Mouse (Mus musculus) T-helper 1 cell (primary cell): ENCODE measurements at regions not wholly inside any gene's neighbourhood (a gene's known extent, or its start where the extent isn't known, plus 50 kb on each side); places are given as distances from the start of the nearest gene placed in this dataset.

Source experiments
- in situ Hi-C: fragments of 300-600 bp; cut with MboI, MseI; formaldehyde crosslinking; loops from one replicate; pipeline ENCODE4 v1.15.1; 2025; ENCODE audit warnings: high pct_unique_total_duplicates

DNA sequence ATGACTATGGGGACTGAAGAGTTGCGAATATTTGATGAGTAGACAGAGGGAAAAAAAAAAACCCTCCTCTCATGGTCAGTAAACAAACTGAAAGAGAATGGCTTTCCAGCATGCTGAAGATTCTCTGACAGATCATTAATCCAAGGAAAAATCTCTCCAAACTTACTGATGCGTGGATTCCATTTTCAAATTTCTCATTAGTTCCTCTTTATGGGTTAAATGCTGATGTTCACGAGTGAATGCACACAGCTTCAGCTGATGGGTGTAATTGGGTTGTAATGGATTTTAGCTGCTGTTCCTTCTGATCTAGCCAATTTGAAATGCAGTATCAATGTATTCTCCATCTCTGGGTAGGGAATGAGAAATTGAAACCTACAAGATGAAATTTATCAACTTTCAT, 2945.6 kb upstream of the 5930422O12Rik start:
- in situ Hi-C loops = no loop called here

DNA sequence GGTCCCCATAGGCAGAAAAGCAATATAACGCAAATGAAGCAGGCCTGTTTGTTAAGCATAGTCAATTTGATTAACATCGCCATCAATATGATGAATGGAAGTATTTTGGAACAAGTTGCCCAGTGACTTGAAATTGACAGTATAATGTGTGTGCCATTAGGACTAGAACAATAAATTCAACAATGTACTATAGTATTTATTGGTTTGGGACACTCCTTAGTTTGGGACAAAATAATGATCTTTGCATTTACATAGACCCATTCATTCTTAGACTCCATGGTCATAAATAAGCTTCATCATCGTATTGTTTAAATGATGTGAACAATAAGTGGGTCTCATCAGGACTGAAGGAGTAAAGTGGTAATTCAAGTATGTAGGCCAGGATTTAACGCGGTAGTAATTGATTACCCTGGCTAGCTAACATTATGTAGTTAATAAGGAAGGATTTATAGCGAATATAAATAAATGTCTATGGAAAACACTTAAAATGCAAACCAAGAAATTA, 2933.6 kb upstream of the 5930422O12Rik start:
- in situ Hi-C loops = no loop called here

DNA sequence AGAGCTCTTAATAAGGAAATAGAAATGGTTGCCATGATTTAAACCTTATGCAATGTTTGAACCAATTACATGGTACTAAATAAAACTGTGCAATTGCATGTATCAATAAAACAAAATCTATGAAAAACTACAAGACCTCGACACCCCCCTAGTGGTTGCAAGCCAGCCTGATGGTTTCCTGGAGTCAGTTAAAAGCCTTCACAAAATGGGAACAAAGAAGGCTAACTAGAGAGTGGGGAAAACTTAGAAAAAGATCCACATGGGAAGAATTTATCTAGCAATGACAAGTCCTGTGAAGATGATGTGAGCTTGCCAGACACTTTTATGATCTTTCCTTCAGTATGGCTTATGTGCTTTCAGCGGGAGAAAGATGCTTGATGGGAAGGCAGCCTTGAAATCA, 2926.3 kb upstream of the 5930422O12Rik start:
- in situ Hi-C loops = no loop called here

DNA sequence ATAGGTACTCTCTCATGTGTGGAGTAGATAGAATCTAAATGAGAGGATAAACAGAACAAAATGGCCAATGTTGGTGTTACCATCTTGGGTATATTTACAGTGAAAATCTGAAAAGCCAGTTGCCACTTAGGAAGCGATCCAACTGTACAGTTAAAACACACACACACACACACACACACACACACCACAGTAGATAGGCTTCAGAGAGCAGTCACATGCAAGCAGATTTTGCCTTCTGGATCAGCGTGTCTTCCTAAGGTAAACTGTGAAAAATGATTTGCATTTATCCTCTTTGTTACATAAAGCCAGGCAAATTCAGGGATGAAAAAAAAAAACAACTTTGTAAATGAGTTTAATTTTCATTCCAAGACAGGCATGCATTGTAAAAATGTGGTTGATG, 2917.2 kb upstream of the 5930422O12Rik start:
- in situ Hi-C loops = no loop called here

DNA sequence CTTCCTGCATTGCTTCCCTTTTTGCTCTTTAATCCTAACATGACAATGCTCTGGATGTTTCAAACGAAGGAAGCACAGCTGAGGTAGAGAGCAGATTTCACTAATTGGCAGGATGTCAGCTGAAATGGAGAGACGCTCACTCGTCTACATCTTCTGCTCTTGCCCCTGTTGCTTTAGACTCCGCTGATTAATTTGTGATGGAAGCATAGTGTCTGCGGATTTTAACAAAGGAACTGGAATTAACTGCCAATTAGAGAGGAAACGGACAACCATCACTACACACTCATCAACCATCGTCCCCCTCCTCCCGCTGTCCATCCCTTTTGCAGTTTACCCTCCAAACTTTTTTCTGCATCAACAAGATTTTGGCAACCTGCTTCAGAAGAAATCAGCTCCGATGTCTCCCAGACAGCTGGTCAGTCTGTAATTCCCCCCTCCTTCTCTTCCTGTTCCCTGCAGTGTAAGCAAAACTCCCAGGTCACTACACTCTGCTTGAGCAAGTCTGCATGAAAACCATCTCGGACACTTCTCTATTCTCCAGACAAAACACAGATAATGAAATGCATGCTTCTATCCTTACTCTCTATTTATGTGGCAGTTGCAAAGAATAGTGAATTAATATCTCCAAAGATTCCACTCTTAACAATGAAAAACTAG, 2905.6 kb upstream of the 5930422O12Rik start:
- in situ Hi-C loops = no loop called here

DNA sequence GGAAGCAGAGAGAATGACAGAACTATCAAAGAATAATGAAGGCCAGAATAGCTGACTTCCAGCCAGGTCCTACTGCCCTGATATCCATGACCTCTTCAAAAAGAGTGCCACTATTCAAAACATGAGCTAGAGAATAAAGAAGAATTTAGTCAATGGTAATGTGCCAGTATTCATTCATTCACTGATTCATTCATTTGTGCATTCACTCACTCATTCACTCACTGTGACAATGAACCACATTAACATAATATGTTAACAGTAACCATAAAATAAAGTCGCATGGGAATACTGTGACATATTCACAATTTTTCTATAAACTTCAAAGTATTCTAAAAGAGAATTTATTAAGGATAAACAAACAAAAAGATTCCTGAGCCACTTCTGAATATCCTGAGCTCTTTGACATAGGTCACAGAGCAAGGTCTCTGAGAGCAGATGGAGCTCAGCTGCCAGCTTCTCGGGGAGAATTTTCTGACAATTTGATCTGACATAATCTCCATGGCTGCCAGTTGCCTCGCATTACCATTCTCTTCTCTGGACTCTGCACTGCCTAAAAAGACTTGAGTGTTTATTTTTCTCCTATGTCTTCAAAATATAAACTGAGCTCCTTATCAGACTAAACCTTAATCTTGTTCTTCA, 2895.5 kb upstream of the 5930422O12Rik start:
- in situ Hi-C loops = no loop called here

DNA sequence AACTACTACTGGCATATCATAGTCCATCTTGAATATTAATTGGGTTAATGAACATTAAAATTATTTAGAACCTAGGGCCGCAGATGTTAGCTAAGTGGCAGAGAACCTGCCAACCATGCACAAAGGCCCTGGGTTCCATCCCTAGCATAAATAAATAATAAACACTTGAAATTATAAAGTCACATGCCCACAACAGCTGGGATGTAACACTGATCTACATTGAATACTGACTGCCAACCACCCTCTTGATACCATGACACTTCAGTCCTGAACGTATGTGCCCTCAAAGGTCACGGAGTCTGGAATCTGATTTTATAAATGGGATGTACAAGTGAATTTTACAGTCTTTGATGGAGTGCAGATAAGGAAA, 2895.0 kb upstream of the 5930422O12Rik start:
- in situ Hi-C loops = no loop called here

DNA sequence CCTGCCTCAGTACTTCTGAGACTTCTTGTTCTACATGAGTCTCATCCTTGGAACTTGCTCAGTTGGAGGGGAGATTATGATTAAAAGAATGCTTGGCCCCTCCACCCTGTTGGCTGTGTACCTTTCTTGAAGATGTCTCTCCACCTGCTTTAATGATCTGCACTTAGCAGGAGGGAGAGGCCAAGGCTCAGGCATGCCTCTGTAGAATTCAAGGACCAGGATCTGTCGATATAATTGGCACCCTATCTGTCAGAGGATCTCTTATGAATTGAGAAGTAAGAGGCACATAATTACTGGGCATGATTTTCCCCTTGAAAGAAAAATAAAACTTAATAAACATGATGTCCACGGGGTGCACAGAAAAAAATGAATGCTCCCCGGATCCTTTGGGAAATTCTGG, 2893.1 kb upstream of the 5930422O12Rik start:
- in situ Hi-C loops = no loop called here

DNA sequence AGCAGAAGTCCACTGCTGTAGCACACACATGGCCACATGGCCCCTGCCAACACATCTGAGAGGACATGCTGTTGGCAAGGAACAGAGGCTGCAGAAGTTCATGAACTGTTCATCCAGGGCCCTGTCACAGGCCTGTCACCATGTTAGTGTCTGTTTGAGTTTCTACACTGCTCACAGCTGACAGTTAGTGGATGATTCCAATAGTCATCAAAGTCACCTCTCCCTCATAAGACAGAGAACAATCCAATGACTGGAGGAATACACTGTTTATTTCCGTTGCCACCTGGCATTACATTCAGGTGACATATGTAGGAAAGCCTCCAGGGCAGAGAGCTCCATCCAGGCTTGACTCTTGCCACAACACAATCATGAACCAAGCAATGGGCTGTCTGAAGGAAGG, 2886.3 kb upstream of the 5930422O12Rik start:
- in situ Hi-C loops = no loop called here

DNA sequence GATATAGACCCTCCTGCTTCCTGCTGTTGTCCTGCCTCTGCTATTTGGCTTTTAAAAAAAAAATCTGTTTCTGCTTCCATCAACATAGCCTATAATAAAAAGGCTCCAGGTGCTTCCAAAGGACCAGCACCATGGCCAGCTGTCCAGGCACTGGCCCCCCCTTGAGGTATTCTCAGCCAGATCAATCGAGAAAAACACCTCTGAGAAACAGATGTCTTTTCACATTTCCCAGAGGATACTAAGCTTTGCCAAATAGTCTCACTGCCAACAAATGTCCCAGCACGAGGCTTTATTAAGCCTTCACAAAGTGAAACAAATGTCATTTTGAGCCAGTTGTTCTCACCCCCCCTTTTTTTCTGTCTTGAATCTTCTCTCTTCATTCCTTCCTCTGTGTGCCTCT, 2880.7 kb upstream of the 5930422O12Rik start:
- in situ Hi-C loops = no loop called here

DNA sequence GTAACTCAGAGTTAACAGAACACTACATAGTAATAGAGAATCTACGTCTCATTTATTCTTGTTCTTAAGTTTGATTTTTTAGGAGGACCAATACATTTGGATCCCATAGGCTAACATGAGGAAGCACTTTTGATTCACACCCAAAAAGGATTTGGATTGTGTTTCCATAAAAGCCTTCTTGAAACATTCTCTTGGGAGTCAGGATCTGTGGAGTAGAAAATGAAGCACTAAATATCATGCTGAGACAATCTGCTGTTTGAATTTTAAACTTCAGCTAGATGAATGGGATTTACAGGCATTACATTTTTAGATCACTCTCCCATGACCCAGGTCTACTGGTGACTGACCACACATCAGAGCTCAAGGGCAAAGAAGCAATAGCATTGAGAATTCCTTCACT, 2877.5 kb upstream of the 5930422O12Rik start:
- in situ Hi-C loops = no loop called here

DNA sequence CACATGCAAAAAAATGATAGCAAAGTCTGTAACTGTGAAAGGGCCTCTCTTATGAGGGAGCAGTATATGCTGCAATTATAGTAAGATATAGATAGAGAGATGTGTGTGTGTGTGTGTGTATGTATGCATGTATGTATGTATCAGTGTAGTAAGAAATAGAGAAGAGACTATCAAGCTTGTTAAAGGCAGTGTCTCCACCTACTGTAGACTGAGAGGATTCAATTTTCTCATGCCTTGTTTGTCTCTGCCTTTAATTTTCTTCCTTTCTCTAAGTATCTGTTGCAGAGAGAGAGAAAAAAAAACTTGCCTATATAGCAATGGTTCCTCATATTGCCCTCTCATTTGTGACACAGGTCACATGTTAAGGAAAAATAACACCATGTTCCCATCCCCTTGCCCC, 2871.1 kb upstream of the 5930422O12Rik start:
- in situ Hi-C loops = no loop called here

DNA sequence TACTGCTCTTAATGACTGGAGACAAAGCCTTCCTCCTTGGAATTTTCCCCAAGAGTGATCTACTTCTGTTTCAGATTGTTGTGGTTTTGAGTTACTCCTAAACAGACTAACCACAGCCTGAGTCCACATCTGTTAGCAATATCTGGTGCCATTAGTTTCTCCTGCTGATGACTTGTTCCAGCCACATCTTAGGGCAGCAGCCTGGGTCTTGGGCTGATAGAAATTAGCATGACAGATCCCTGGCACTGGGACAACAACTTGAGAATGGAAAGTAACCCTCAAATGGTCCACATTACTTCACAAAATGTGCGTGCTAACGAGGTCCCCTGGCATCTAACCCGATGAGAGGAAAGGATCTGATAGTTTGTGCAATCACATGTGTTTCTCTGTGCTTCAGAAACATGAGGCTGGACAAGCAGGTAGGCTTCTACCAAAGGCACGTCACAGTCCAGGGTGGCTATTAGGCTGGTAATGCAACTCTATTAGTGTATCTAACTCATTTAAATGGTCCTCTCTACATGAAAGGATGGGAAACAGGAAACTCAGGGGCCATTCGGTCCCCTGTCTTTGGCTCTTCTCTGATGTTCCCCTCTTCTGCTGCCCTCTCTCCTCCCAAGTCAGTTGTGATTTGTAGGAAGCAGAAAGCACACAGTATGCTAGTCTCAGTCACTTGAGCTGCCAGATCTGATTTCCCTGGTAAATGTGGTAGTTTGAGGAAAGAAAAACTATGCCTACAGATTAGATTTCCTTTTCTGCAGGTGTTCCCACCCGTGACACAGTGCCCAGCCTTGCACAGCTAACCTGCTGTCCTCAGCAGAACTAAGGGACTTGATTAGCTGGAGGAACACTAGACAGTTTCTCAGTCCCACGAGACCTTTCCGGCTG, 2866.9 kb upstream of the 5930422O12Rik start:
- in situ Hi-C loops = no loop called here

DNA sequence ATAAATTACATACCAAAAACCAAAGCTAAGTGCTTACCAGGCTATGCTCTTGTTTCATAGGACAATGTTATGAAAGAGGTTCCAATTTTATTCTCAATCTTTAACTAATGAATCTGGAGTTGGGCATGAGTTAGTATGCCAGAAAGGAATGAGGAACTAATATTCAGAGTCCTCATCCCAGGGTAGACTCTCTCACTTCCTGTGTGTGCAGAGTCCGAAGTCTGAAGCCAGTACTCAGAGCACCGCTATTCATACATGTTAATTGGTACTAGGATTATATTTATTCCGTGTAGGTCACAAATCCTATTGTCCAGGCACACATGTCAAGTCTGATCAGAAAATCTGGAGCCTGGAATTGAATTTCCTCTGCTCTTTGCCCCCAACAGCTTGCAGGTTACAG, 2858.7 kb upstream of the 5930422O12Rik start:
- in situ Hi-C loops = no loop called here

DNA sequence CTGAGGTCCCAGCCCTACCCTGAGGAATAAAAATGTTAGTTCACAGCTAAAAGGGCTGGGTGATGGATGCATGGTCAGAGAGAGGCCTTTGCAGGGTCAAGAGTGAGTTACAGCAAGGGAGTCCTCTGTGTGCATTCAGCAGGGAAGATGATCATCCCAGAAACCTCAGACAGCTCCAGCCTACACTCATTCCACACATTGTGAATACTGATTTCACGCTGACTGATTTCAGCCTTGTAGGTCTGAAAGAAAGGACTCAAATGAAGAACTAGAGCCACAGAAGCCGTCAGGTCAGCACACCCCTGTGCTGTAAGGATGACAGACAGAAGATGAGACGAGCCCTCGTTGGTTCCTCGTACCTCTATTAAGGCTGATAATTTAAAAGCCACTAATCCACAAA, 2858.0 kb upstream of the 5930422O12Rik start:
- in situ Hi-C loops = no loop called here

DNA sequence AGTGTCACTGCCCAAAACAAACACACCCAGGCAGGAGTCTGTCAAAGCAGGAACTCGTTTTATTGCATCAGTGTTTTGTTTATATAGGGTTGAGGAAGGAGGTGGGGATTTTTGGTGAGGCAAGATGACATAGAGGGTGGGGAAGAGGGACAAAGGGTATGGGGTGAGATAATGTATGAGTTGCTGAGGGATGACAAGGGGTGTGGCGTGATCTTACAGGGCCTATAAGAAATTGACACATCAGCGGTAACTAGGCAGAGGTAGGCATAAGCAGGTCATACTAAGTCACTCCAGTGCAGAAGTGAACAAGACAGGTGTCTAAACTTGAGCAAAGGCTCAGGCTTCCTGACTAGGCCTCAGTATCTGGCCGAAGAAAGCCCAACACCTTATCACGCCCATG, 2841.0 kb upstream of the 5930422O12Rik start:
- in situ Hi-C loops = no loop called here

DNA sequence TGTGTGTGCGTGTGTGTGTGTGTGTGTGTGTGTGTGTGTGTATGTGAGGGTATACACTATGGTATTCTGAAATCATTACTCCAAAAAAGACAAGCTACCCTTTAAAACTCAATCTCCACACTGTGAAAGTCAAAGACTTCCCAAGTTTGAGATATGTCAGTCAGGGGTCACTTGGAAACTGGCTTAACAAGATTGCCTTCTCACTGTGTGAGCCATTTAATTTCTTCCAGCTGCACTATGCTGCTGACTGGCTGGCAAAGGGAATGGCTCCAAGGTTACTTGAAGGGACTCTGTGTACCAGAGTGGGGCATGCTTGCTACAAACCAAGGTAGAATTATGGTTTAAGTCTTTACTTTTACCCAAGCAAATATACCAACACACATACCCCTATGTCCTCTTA, 2826.1 kb upstream of the 5930422O12Rik start:
- in situ Hi-C loops = no loop called here

DNA sequence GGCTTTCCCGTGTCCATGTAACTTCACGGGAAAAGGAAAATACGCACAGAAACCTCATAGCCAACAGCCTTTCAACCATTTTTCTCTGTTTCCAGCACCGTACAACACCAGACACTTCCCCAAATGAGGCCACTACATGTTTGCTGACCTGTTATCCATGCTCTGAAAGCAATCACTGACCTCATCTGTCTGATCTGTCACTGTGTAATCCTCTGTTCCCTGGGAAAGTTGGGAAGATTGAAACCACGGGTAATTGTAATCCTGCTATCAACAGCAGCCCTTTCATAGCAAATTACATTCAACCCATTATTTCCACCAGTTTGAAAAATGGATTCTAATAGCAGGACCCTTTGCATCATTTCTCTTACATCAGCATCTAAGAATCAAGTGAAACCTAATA, 2798.2 kb upstream of the 5930422O12Rik start:
- in situ Hi-C loops = no loop called here

DNA sequence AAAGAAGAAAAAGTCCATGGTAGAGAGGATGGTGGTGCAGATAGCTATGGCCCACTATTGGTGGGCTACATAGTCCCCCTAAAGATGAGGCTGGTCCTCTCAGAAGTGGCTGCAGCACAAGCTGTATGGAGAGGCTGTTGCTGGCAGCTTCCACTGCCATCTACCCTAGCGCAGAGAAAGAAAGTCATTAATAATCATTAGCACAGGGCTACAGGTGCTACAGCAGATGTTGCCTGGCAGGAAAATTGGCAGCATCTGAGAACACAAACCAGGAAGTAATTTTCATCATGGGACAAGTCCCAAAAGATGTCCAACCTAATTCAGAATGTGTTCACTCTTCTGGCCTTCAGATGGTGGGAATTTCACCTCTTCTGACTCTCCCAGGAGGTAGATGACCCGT, 2791.7 kb upstream of the 5930422O12Rik start:
- in situ Hi-C loops = no loop called here

DNA sequence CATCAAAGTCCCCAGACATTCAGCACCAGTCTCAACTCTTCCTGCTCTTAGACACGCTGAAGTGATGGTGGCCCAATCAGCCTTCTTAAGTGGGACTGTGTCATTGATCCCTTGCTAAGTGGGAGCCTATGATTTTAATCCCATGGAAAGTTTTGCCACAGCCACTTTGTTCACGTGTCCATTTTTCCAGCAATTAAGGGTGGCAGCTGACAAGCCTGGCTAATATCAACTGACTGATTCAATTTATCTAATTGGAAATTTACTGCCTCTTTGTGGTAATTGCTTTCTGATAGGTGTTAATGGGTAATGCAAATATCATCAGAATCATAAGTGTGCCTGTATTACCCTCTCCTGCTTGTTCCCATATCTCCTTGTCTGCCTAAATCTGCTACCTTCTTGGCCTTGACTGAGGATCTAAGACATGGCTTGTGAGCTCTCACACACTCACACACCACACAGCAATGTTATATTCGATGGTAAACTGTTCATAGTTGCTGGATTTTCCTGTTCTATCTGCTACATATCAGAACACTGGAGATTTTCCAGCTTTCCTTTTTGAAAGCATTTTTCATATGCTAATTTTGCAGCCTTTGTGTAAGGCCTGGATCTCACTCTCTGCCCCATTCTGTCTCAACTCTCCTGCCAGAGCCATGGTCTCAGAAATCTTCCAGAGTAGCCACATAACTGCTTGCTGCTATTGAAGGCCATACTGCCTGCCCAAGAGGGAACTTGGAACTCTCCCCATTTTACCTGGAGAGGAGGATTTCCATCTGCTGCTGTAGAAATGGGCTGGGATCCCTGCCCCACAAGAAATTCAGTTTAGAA, 2785.4 kb upstream of the 5930422O12Rik start:
- in situ Hi-C loops = no loop called here

DNA sequence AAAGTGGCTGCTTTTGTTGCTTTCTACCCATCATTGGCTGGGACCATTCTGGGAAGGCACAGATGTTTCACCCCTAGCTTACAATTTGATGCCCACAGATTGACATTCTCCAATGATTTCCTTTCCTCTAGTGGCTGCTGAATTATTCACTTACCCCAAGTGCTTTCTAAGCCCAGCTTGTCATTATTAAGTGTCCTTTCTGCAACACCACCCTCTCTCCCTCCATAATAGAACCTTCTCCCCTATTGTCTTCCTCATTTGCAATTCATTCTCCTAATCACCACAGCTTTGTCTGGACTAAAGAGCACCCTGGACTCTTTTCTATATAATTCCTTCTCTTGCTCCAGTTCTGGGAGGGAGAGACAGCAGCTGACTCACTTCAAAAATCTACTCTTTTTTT, 2780.0 kb upstream of the 5930422O12Rik start:
- in situ Hi-C loops = no loop called here

DNA sequence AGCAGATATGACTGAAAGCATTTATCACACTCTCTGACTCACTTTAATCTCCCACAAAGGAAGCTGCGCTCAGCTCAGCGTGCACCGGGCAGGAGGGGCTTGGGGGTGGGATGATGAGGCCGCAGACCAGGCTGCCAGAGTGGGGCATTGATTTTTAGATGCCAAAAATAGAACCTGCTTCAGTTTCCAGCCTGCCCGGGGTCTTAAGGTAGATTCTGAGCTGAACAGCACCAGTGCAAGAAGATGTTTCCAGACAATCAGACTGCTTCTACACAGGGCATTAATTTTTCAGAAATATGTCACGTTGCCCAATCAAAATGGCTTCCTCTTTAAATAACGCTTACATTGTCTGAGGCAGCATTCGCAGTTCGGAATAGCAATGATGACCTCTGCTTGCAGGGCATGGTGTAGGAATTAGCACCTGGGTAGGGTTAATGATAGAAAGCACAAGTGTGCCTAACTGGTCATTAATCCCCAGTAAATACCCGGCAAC, 2772.7 kb upstream of the 5930422O12Rik start:
- in situ Hi-C loops = no loop called here
